Mouse (Mus musculus) lung, postnatal 14 days (tissue): ENCODE measurements at regions not wholly inside any gene's neighbourhood (a gene's known extent, or its start where the extent isn't known, plus 50 kb on each side); places are given as distances from the start of the nearest gene placed in this dataset.

Experiments
- DNase-seq: peaks from one replicate; pipeline ENCODE4 v3.0.0; 2021

DNA sequence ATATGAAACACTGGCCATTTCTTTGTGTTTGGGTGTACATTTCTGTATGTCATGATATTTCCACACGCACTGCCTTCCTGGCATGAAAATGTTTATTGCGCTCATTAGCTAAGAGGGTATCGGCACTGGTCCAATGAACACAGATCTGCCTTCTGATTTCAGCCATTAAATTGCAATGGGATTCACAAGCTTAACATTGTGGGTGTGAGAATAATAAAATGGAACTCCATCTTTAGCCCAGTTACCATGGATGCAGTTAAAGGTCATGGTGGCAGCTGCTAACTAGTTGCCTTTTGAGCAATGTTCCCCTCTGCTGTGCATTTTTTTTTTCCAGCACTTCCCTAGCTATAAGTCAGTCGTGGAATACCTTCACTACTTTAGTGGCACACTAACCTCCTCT lies 343.7 kb upstream of the Pou3f3 start:
- DNase-seq, result no peak

DNA sequence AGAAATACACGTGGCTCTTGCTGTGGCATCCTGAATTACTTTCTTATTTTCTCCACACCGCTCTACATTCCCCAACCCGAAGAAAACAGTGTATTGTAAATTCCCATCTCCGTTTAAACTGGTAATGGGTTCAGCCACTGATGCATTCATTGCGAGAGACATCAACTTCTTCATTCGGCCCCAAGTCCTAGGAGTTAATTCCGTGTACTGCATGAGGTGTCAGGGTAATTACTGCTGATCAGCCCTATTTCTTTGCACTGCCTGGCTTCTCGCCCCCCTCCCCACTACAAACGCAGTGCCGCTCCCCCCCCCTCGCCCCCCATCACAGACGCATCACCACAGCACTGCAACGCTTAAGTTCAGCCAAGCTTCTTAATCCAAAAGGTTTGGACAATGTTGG lies 343.2 kb upstream of the Pou3f3 start:
- DNase-seq, result no peak

DNA sequence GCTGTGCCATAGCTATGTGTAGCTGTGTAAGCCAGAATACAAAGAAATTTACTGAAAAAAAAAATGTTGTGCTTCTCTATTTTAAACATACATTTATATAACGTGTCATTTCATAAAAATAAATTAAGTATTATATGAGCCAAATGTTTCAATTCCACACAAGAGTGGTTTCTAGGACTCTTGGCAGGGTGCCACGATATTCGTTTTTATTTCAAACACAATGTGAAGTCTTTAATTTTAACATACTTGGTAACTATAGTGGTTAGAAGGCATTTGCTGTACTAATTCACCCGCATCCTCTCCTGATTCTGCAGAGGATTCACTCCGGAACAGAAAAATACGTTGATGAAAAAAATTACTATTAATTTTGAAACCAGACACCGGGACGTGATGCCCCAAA lies 342.5 kb upstream of the Pou3f3 start:
- no peak for DNase-seq

DNA sequence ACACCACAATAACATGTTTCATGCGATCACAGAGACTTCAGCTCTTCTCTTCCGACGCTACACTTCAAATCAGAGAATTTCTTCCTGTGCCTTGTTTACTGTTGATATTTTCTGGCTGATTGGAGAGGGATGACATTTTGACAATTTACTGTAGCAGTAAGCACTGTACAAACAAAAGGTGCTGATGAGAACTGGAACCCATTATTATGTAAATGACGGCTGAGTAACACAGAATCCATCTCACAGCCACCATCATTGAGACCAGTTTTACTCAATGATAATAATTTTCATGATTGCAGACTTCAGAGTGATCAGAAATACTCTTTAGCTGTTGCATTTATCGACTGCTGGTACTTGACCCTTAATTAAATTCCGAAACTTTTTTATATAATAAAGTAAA lies 341.5 kb upstream of the Pou3f3 start:
- DNase-seq, result no peak

DNA sequence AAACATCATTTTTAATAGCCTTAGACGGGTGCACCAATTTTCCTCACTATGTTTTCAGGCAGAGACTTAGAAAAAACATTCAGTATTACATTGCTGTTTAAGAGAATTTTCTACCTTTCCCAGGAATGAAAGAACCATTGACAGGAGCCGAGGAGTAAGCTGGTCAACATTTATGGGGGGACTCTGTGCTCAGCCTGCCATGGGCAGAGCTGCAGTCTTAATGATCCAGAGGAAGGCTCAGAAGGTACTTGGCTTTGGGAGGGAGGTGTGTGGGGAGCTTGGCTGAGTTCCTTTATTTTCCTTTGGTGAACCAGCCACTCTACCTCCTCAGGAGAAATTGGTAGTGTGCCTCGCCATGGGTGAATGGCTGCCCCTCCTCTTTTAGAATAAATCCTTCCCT lies 333.1 kb upstream of the Pou3f3 start:
- DNase-seq, result no peak

DNA sequence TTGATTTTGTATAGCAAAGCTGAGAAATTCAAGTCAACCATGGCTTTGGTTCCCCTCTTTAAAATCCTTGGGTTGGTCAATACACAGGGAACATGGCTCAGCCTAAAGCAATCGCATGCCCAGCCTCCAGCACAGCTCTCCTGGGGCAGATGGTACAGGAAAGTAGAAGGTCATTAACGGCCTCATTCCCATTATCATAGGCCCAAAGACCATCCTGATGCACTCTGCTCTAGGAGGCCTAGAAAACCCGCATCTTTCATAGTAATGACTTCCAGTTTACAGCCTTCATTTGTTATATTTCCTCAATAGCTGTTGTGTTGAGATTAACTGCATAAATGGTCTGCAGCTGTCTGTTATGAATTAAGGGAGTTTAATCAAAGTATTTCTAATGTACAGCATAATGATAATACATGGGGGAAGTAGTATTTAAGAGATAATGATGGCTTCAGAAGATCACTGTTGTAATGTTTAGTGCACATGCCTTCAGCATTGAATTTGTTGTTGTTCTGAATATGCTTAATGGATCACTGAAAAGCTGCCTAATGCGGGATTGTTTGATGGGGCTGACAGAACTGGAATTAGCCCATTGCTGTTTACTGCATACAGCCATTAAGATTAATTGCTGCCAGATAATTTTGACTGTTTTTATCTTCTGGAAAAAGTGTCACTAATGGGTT lies 329.8 kb upstream of the Pou3f3 start:
- DNase-seq, result no peak

DNA sequence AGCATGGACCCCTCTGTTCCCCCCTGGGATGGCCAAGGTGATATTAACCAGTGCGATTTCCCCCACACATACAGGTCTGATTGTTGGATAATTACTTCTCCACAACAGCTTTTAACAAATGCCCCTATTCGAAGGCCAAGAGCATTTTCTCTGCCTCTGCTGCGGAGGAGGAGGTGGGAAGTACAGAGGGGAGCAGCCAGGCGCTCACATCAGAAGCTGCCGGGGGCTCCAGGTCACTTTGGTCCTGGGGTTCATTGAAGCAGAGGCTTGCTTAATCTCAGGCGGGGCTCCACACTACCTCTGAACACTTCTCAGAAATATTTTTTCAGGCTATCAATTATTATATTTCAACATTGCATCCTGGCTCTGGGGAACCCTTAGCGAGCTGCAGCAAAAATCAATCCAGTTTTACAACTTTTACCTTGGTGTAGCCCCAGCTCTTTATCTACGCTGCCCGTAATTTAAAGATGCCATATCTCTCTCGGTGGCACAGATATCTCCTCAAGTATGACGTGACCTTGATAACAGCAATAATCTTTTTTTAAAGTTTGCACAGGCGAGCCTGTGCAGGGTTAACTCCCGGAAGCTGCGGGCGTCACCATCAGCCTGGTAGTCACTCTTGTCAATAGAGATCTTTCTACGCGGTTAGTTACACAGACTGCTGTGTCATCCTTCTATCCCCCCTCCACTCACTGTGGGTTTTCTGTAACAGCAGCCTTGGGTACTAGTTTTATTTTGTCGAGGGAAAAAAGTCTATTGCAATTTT lies 307.5 kb upstream of the Pou3f3 start:
- no peak for DNase-seq

DNA sequence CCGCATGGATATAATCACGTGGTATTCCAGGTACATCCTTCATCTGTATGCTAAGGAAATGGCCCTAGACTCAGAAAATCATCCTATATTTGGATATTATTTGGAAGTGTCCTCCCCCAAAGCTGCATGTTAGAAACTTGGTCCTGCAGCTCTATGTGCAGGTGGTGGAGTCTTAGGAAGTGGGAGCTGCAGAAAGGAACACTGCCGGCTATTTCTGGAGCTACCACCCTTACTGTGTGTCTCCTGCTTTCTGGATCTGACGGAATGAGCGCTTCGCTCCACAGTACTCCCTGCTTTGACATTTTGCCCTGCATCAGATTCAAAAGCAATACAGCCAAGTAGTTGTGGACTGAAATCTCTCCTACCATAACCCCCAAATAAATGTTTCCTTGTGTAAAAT lies 306.8 kb upstream of the Pou3f3 start:
- DNase-seq, result no peak

DNA sequence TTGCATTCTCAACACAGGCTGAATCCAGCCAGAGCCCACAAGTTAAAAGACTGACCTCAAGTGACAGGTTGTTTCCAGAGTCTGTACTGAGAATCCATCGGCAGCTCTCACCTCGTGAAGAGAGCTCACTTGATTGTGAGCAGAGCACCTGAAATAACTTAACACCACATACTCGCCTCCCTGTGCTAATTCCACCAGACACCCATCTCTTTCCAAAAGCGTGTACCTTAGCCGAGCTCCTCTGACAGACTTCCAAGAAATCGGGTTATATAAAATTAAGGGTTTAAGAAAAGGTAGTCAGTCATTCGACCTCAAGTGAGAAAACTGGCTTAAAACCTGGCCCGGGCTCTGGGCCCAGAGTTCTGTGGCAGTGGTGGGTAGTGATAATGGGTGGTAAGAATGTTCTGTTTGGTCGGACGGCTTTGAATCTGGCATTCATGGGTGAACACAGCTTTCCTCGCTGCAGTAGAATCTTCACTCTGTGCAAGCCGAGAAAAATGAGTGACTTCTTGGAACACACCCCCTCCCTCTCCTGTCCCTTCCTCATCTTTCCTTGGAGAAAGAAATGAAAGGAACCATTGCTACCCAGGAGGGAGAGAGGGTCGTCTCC lies 299.8 kb upstream of the Pou3f3 start:
- DNase-seq, result no peak

DNA sequence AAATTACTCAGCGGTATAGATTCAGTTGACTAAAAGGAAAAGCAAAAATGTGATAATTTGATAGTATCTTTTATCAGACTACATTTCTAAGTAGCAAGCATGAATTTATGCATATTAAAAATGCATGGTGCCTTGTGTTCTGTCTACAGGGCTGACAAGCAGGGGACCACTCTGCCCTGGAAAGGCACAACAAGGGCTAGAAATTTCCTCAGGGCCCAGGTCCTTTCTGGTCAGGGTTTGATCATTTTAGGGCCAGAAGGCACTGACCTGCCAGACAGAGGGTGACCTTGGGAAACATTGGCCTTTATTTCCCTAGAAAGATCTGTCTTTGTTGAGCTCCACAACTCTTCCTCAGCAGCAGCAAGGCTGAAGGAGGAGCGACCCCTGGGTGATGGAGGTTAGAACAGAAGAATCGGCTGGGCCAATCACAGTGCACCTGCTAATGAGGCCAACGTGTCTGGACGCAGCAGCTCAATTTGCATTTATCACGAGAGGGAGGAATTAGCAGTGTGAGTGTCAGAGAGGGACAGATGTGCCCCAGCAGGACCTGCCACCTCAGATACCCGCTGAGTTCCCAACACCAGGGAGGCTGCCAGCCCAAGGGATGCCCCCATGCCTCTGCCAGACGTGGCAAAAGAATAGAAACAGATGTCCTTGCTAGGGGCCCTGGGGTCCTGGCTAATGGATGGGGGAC lies 297.0 kb upstream of the Pou3f3 start:
- DNase-seq, result no peak

DNA sequence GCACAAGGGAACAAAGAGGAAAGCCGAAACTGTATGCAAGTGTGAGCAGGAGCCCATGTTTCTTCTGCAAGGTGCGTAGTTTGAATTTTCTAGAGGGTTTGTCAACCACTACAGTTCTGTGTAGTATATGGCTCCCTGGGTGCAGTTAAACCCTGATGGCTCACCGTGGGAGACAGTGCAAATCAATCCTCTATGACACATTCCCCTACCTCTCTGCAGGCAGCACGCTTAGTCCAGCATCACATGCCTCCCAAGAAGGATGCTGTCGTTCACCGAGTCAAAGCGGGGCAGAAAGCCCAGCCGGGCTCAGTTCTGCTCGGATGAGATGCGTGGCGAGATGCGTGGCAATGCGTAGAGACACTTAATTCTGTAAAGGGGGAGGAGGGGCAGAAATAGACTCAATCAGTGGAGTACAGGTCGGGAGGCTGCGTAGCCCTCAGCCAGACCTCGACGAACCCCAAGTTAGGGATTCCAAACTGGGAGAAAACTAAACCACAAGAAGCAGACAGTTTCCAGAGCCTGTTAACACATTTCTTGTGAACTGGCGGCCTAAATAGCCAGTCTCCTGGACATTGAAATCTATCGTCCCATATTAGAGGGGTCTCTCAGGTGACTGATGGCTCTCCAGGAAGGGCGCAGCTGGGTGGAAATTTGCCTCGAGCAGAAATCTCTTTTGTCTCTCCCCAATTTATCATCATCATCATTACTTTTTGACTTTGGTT lies 279.6 kb upstream of the Pou3f3 start:
- DNase-seq, result no peak

DNA sequence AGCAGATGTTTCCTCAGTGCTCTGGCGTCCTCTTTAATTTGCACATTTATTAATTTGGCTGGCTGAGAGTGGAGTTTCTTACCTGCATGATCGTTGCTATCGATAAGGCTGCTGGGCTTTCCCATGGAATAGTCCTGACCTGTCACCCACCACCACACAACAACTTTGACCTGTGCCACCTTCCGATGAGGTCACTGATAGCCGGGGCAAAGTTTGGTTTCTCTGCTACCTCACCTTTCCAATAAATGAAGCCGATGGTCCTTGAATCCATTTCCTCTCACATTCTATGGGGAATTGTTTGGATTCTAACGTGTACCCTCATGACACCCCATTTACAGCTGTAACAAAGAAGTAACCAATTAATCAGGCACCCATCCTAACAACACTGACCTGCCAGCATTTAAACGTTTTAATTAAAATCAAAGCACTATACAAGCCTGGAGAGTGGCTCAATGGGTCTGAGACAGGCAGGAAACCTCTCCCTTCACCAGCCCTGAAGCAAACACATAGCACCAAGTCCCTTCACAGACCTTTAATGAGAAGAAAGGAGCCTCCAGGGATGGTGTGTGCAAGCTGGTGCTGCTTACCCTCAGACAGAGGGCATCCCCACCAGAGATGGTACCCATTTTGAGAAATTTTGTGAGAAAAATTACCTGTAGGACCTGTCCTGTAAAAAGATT lies 278.9 kb upstream of the Pou3f3 start:
- no peak for DNase-seq

DNA sequence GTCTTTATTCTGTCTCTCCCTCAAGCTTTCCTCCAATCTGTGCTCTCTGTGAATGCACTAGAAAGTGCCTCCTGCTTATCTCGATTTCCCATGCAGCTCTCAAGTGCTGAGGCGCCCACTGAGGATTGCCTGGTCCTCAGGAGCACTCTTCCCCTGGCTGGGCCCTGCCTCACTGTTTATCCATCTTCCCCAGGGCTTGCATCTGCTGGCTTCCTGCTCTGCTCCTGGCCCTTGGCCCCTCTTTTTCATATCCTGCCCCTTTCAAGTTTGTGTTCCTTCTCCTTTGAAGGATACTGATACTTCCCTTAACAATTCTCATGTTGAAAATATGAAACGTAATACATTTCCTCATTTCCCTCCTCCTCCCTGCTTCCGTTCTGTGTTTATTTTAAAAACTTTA lies 277.8 kb upstream of the Pou3f3 start:
- no peak for DNase-seq

DNA sequence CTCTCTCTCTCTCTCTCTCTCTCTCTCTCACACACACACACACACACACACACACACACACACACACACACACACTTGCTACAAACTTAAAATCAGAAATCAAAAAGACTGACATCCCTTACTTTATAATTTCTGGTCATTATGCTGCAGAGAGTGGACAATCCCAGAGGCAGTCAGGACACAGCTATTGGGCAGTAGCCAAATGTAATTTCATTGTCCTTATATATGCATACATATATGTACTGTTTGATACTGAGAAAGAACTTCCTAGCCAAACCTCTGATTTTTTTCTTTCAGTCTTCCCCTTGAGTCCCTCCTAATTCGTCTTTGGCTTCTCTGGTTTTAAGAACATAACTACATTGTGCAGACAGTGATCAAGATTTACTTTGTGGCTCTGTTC lies 277.3 kb upstream of the Pou3f3 start:
- no peak for DNase-seq

DNA sequence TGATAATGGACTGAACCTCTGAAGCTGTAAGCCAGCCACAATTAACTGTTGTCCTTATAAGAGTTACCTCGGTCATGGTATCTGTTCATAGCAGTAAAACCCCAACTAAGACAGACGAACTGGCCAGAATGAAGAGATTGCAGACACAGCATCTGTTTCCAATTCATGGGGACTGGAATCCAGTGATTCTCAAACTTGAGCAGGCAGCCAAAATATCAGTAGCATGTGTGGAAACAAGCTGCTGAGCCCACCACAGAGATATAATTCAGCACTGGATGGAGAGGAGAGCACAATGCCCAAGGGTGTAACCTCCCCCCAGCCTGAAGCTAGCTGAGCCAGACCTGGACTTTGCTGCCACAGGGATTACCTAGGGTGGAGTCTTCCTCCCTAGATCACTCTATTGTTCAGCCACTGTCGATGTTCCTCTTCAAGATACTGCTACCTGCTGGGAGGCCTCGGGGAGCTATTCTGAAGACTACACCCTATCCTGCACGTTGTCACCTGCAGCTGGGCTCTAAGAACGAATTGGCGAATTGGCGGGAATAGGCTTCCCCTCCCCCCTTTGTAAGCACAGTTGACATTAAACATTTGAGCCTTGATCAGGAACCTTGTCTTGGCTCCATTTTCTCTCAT lies 259.1 kb upstream of the Pou3f3 start:
- DNase-seq, result no peak

DNA sequence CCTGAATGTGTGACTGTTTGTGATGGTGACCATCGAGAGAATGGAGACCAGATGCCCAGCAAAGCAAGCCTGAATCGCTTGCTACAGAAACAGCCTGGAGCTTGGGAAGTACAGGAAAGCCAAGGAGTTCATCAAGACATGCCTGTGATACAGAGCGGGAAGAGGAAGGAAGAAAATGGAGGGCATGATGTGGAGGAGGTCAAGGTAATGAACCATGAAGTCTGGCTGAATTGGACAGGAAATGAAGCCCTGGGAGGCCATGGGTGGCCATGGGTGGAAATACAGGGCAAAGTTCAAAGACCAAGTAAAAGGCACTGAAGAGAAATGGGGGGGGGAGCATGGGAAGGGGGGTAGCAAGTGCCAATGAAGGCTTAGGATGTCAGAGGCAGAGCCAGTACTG lies 227.2 kb upstream of the Pou3f3 start:
- DNase-seq, result no peak

DNA sequence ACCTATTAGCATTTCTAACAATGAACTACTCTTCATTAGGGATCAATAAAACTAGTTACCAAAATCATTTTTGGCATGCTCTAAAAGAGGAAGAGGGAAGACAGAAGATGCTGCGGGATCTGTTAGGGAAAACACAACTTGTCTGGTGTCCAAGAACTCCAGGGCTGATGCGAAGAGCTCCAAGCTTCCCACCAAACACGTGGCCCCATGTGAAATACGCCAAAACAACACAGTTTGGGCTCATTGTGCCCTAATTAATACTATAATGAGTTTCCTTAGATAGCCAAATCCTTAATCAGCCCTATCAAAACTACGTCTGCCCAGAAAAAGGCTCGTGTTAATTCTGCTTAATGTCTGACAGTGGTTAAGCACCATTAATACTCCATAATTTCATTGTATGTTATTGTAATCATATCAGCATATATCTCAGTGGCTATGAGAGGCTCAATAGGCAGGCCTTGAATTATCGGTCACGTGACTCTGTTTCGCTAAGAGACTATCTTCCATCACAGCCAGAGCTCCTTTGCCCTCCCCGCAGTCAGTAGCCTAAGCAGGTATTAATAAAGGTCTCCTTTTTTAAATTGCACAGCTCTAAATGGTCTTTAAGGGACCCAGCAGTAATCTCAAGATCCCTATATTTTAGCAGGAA lies 223.6 kb upstream of the Pou3f3 start:
- DNase-seq, result no peak

DNA sequence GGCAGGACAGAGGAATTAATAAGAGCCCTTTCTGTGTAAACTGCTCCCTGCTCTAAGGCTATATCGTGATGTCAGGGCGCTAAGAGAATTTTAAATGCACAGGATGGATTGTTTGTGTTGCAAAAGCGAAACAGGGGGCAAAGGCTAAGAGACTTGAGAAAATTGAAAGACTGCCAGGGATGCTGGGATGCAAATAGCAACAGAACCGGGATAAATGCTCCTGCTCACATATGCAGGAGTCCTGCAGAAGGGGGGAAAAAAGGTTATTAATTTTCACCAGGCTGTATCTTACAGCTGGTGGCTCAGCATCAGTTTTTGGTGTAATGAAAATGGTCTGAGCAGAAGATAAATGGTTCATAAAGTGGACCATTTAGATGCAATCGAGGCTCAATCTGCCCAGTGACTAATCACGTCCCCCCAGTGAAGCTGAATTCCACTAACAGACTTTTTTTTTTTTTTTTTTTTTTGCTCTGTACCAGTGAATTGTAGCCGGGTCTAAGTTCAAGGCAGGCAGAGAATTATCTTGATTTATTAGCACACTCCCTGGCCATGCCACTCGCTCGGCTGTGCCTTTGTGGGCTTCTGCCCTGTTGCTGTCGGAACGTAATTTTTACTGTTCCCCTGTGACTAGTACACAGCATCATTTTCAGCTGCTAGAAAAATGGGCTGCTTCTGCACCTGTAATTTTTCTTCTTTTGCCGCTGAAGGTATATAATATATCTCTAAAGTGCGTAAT lies 222.9 kb upstream of the Pou3f3 start:
- DNase-seq, result no peak

DNA sequence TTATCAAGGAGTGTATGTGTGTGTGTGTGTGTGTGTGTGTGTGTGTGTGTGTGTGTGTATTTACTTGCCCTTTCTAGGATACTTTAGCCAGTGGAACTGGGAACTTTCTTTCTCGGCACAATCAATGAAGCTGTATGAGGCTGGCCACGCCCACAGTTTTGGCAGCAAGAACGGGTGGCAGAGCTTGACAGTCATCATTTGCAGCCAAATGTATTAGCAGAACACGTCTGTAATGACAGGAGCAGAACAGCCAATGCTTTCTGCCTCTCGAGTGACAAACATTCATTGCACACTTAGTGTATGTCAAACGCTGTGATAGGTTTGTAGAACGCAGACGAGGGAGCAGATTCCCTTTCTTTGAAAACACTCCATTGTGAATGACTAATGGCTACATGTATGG lies 221.4 kb upstream of the Pou3f3 start:
- no peak for DNase-seq

DNA sequence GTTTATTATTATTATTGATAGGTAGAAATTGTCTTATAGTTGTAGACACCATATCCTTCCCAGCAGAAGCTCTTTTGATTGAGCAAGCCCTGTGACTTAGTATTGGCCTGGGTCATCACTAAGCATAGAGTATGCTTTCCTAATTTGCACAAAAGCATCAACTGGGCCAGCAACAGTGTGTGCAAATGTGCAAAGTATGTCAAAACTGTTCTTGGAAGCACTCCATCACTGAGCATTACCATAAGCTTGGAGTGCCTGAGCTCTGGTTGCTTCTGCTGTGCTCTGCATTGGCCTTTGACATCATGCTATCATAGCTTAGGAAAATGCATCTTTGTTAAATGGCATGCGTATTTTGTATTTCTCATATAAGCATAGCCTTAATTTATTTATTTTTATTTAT lies 220.7 kb upstream of the Pou3f3 start:
- no peak for DNase-seq

DNA sequence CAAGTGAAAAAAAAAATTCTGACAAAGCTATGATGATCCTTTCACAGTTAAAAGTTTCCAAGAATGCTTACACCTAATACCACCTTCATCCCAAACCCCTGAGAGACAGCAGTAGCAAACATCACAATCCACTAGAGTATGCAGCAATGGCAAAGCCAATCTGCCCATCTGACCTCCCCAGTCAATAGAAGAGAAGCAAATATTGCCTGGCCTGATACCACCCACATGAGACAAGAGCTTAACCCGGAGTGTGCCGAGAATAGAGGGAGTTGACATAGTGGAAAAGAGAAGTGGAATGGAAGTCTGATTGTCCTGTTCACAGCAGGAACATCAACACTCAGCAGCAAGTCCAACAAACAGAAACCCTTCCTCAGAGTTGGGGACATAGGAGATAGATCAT lies 219.9 kb upstream of the Pou3f3 start:
- no peak for DNase-seq
